Comparison of ENCODE assay signal across 10 mouse cellular contexts in the genomic region with DNA sequence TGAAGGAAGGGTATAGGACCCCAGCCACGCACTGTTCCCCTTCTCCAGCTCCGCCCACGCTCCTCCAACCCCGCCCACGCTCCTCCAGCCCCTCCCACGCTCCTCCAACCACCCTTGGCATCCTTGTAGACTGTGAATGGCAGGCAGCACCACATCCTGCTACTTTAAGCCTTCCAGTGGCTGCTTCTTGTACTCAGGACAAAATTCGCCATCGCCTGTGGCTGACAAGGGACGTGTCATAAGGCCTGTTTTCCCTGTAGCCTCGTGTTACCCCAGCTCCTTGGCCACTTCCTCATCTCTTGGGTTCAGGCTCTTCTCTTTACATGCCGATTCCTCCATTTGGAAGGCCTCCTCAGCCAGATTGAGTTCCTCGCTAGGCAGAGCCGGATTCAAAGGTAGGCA. TPM values are rescaled to one million over a fixed set of nuclear protein-coding genes. Genes with fewer than 3 reads are reported as not detected.
A peak's percentile ranks its signal among the peaks of the same experiment; 100 is the strongest.
DNase-seq lines count a peak whose midpoint lies in the region; ATAC-seq and TF ChIP-seq lines count a peak whose summit lies in the region.
"Had no signal": no experiment of that assay in that cellular context is flagged by ENCODE, and none has a peak within 500 bp of the region (broad histone marks: within the 10 kb centered on the region; RNA-seq: fewer than 3 reads in every experiment).

No protein-coding gene starts in this region.

- H3K9ac ChIP-seq in embryonic facial prominence, embryonic 13.5 days = peak overlapping the region; percentile 54; the same call in 1 of the 2 replicates
- H3K9ac ChIP-seq in lung, embryonic 15.5 days = no peak overlapping the region

- H3K27me3 ChIP-seq in embryonic facial prominence, embryonic 13.5 days = no peaks in the 10 kb centered on the region
- H3K27me3 ChIP-seq in embryonic facial prominence, embryonic 10.5 days (replicated peaks; ENCODE audit: low read depth, poor library complexity, severe bottlenecking) = no peaks in the 10 kb centered on the region
- H3K27me3 ChIP-seq in lung, embryonic 15.5 days = no peaks in the 10 kb centered on the region

- peaks cover 22% of the 10 kb centered on the region for H3K4me1 ChIP-seq in embryonic facial prominence, embryonic 13.5 days
- H3K4me1 ChIP-seq in embryonic facial prominence, embryonic 10.5 days = peaks cover 32% of the 10 kb centered on the region
- H3K4me1 ChIP-seq in lung, embryonic 15.5 days = peaks cover 35% of the 10 kb centered on the region
- peaks cover 8% of the 10 kb centered on the region for H3K4me1 ChIP-seq in lung, adult 2 months (ENCODE audit: control insufficient read depth, insufficient read depth, low read length)

- peak overlapping the region; percentile 44 for H3K27ac ChIP-seq in embryonic facial prominence, embryonic 13.5 days
- H3K27ac ChIP-seq in embryonic facial prominence, embryonic 10.5 days (replicated peaks) = no peak overlapping the region
- peak overlapping the region; percentile 64 for H3K27ac ChIP-seq in lung, embryonic 15.5 days
- H3K27ac ChIP-seq: heart, adult 2 months had no signal

- no peak for DNase-seq in embryonic facial prominence, embryonic 10.5 days (ENCODE audit: low spot score)
- no peak for DNase-seq in lung, adult 2 months
- peak; percentile 51 to 65 for DNase-seq in lung, postnatal 4 days
- peak; percentile 72 for DNase-seq in thymus, postnatal 4 days
- DNase-seq in adrenal gland, adult 8-10 months = no peak
- DNase-seq: heart, adult 2 months; right cerebral cortex, postnatal 25 days had no signal

- no peak overlapping the region for H3K4me3 ChIP-seq in embryonic facial prominence, embryonic 13.5 days
- H3K4me3 ChIP-seq in embryonic facial prominence, embryonic 10.5 days = no peak overlapping the region
- H3K4me3 ChIP-seq in lung, embryonic 15.5 days = no peak overlapping the region
- no peak overlapping the region for H3K4me3 ChIP-seq in lung, adult 2 months (replicated peaks; ENCODE audit: extremely low read depth, low read depth, low read length)
- H3K4me3 ChIP-seq: heart, adult 2 months had no signal

- TF ChIP-seq POLR2A in lung, adult 2 months (IDR thresholded peaks at IDR 0.05; ENCODE audit: borderline replicate concordance, extremely low read depth, low read depth, low read length) = no peak

- no peaks in the 10 kb centered on the region for H3K36me3 ChIP-seq in embryonic facial prominence, embryonic 13.5 days
- H3K36me3 ChIP-seq in embryonic facial prominence, embryonic 10.5 days (replicated peaks) = no peaks in the 10 kb centered on the region
- no peaks in the 10 kb centered on the region for H3K36me3 ChIP-seq in lung, embryonic 15.5 days

- ATAC-seq in embryonic facial prominence, embryonic 13.5 days (ENCODE audit: insufficient number of reproducible peaks, insufficient read depth, low FRiP score, low TSS enrichment, low read depth) = no peak
- ATAC-seq in lung, embryonic 15.5 days (ENCODE audit: borderline replicate concordance, extremely low read depth, low FRiP score, low TSS enrichment) = peak; percentile 33; the same call in 1 of the 2 replicates
- ATAC-seq in erythroblast, adult 5-6 weeks (replicated peaks; ENCODE audit: low FRiP score, poor library complexity, severe bottlenecking) = no peak

- 42% methylated on average over 13 of the region's 13 CpGs for WGBS in embryonic facial prominence, embryonic 13.5 days
- 43% methylated on average over 13 of the region's 13 CpGs for WGBS in embryonic facial prominence, embryonic 10.5 days
- 43% methylated on average over 13 of the region's 13 CpGs for WGBS in lung, embryonic 15.5 days
- WGBS in lung, adult 2 months = 51% methylated on average over 13 of the region's 13 CpGs

- H3K9me3 ChIP-seq in embryonic facial prominence, embryonic 13.5 days = no peaks in the 10 kb centered on the region
- H3K9me3 ChIP-seq in embryonic facial prominence, embryonic 10.5 days = no peaks in the 10 kb centered on the region
- no peaks in the 10 kb centered on the region for H3K9me3 ChIP-seq in lung, embryonic 15.5 days

- no peak for TF ChIP-seq CTCF in lung, adult 2 months (IDR thresholded peaks at IDR 0.05; ENCODE audit: insufficient read depth, low read length)

- no peak overlapping the region for H3K4me2 ChIP-seq in embryonic facial prominence, embryonic 13.5 days
- no peak overlapping the region; the same call in 1 of the 2 replicates for H3K4me2 ChIP-seq in lung, embryonic 15.5 days

RNA-seq across cellular contexts. Expression of a gene that starts 8.5 kb away (rescaled TPM):
- polyA plus RNA-seq in embryonic facial prominence, embryonic 13.5 days (2015; fragmentation: Nextera tagmentation; extraction: Ambion mirVana) = 1.3 TPM in 1 of 2 replicates, not detected in the other
- not detected in 2 replicates for polyA plus RNA-seq in embryonic facial prominence, embryonic 10.5 days (2016; fragmentation: Nextera tagmentation; extraction: Ambion mirVana)
- 0.69 and 0.72 TPM in 2 replicates for polyA plus RNA-seq in lung, embryonic 15.5 days (2015; fragmentation: Nextera tagmentation; extraction: Ambion mirVana)
- polyA plus RNA-seq in lung, adult 2 months (2012; rRNA removed) = 6.0 and 7.2 TPM in 2 replicates
- total RNA-seq in erythroblast, adult 5-6 weeks (2015; ENCODE audit: low replicate concordance) = not detected in 2 replicates
- not detected in 2 replicates for total RNA-seq in erythroblast, adult 5-6 weeks (2017; ENCODE audit: low replicate concordance)
- total RNA-seq in adrenal gland, adult 8-10 months (2022) = not detected
- total RNA-seq: heart, adult 2 months had no signal

RNA-seq across cellular contexts. Expression of a gene that starts 13.1 kb away (rescaled TPM):
- 42.5 and 51.8 TPM in 2 replicates for polyA plus RNA-seq in embryonic facial prominence, embryonic 13.5 days (2015; fragmentation: Nextera tagmentation; extraction: Ambion mirVana)
- 52.0 and 53.5 TPM in 2 replicates for polyA plus RNA-seq in embryonic facial prominence, embryonic 10.5 days (2016; fragmentation: Nextera tagmentation; extraction: Ambion mirVana)
- polyA plus RNA-seq in lung, embryonic 15.5 days (2015; fragmentation: Nextera tagmentation; extraction: Ambion mirVana) = 54.0 and 56.2 TPM in 2 replicates
- polyA plus RNA-seq in lung, adult 2 months (2012; rRNA removed) = 113 and 121 TPM in 2 replicates
- 6.5 and 17.1 TPM in 2 replicates for total RNA-seq in erythroblast, adult 5-6 weeks (2015; ENCODE audit: low replicate concordance)
- 3.5 and 3.7 TPM in 2 replicates for total RNA-seq in erythroblast, adult 5-6 weeks (2017; ENCODE audit: low replicate concordance)
- total RNA-seq in adrenal gland, adult 8-10 months (2022) = 10 to 100 TPM; 57.9 to 79.2 (median 66.5) TPM

RNA-seq across cellular contexts. Expression of a gene that starts 21.4 kb away (rescaled TPM):
- polyA plus RNA-seq in embryonic facial prominence, embryonic 13.5 days (2015; fragmentation: Nextera tagmentation; extraction: Ambion mirVana) = 25.2 and 28.6 TPM in 2 replicates
- polyA plus RNA-seq in embryonic facial prominence, embryonic 10.5 days (2016; fragmentation: Nextera tagmentation; extraction: Ambion mirVana) = 19.9 and 20.8 TPM in 2 replicates
- 105 and 109 TPM in 2 replicates for polyA plus RNA-seq in lung, embryonic 15.5 days (2015; fragmentation: Nextera tagmentation; extraction: Ambion mirVana)
- polyA plus RNA-seq in lung, adult 2 months (2012; rRNA removed) = 221 and 277 TPM in 2 replicates
- not detected in 2 replicates for total RNA-seq in erythroblast, adult 5-6 weeks (2015; ENCODE audit: low replicate concordance)
- total RNA-seq in erythroblast, adult 5-6 weeks (2017; ENCODE audit: low replicate concordance) = 0.70 TPM in 1 of 2 replicates, not detected in the other
- total RNA-seq in adrenal gland, adult 8-10 months (2022) = 10 to 100 TPM; 41.2 to 85.0 (median 65.8) TPM

RNA-seq across cellular contexts. Expression of a gene that starts 35.6 kb away (rescaled TPM):
- polyA plus RNA-seq in embryonic facial prominence, embryonic 13.5 days (2015; fragmentation: Nextera tagmentation; extraction: Ambion mirVana) = 0.18 and 0.25 TPM in 2 replicates
- polyA plus RNA-seq in embryonic facial prominence, embryonic 10.5 days (2016; fragmentation: Nextera tagmentation; extraction: Ambion mirVana) = 0.34 and 0.74 TPM in 2 replicates
- 0.18 and 0.60 TPM in 2 replicates for polyA plus RNA-seq in lung, embryonic 15.5 days (2015; fragmentation: Nextera tagmentation; extraction: Ambion mirVana)
- polyA plus RNA-seq in lung, adult 2 months (2012; rRNA removed) = 0.04 TPM in 1 of 2 replicates, not detected in the other
- not detected in 2 replicates for total RNA-seq in erythroblast, adult 5-6 weeks (2015; ENCODE audit: low replicate concordance)
- 0.56 and 0.77 TPM in 2 replicates for total RNA-seq in erythroblast, adult 5-6 weeks (2017; ENCODE audit: low replicate concordance)
- total RNA-seq in adrenal gland, adult 8-10 months (2022) = under 1 TPM in 1 of 4 experiments, not detected in 3; 0.45 TPM
- total RNA-seq: heart, adult 2 months had no signal

RNA-seq across cellular contexts. Expression of a gene that starts 35.7 kb away (rescaled TPM):
- 53.3 and 54.4 TPM in 2 replicates for polyA plus RNA-seq in embryonic facial prominence, embryonic 13.5 days (2015; fragmentation: Nextera tagmentation; extraction: Ambion mirVana)
- 35.6 and 36.1 TPM in 2 replicates for polyA plus RNA-seq in embryonic facial prominence, embryonic 10.5 days (2016; fragmentation: Nextera tagmentation; extraction: Ambion mirVana)
- polyA plus RNA-seq in lung, embryonic 15.5 days (2015; fragmentation: Nextera tagmentation; extraction: Ambion mirVana) = 31.9 and 35.5 TPM in 2 replicates
- 77.8 and 92.6 TPM in 2 replicates for polyA plus RNA-seq in lung, adult 2 months (2012; rRNA removed)
- total RNA-seq in erythroblast, adult 5-6 weeks (2015; ENCODE audit: low replicate concordance) = 13.6 and 15.2 TPM in 2 replicates
- 4.5 and 8.8 TPM in 2 replicates for total RNA-seq in erythroblast, adult 5-6 weeks (2017; ENCODE audit: low replicate concordance)
- 10 to 100 TPM in 2 of 4 experiments, 1 to 10 TPM in 2; 8.5 to 23.0 (median 15.2) TPM for total RNA-seq in adrenal gland, adult 8-10 months (2022)

Comparison
In these comparisons a context has a peak if more than half of its experiments do, and no peak if none do; other contexts are left out.
1. DNase-seq: peak in lung, postnatal 4 days (2 of 2) and thymus, postnatal 4 days (single experiment); none in embryonic facial prominence, embryonic 10.5 days (single experiment), lung, adult 2 months (single experiment) and adrenal gland, adult 8-10 months (single experiment).